Mouse (Mus musculus) heart, embryonic 12.5 days (tissue): ENCODE measurements at regions not wholly inside any gene's neighbourhood (a gene's known extent, or its start where the extent isn't known, plus 50 kb on each side); places are given as distances from the start of the nearest gene placed in this dataset.
"Not testable (repeated sequence)": the region's sequence is repeated elsewhere in the genome, so short reads cannot be mapped to it uniquely, and the experiment has no call there.

Source experiments
- ATAC-seq: fragments of 200-750 bp; cut with Nextera tagmentation; 2 replicates; pipeline ENCODE4 v1.8.0; 2017; ENCODE audit warnings: moderate TSS enrichment, moderate library complexity; ENCODE audit not compliant: insufficient number of reproducible peaks, low FRiP score
- H3K27ac ChIP-seq: fragments of 300-500 bp; sonication (generic); 2 replicates; pipeline ENCODE4 v1.5.1; 2016; ENCODE audit warnings: mild to moderate bottlenecking, moderate library complexity; ENCODE audit not compliant: poor library complexity, severe bottlenecking
- H3K27me3 ChIP-seq: fragments of 300-500 bp; sonication (generic); replicated peaks from 2 replicates; pipeline ENCODE4 v1.6.1; 2016; ENCODE audit warnings: mild to moderate bottlenecking, moderate library complexity
- H3K36me3 ChIP-seq: fragments of 300-500 bp; sonication (generic); 2 replicates; pipeline ENCODE4 v1.6.1; 2016; ENCODE audit warnings: mild to moderate bottlenecking, moderate library complexity
- H3K4me1 ChIP-seq: fragments of 300-500 bp; sonication (generic); replicated peaks from 2 replicates; pipeline ENCODE4 v1.6.1; 2016; ENCODE audit warnings: mild to moderate bottlenecking
- H3K4me2 ChIP-seq: fragments of 300-500 bp; sonication (generic); 2 replicates; pipeline ENCODE4 v1.6.1; 2016; ENCODE audit warnings: mild to moderate bottlenecking, moderate library complexity
- H3K4me3 ChIP-seq: fragments of 300-500 bp; sonication (generic); 2 replicates; pipeline ENCODE4 v1.5.1; 2016; ENCODE audit warnings: mild to moderate bottlenecking
- H3K9ac ChIP-seq: fragments of 300-500 bp; sonication (generic); 2 replicates; pipeline ENCODE4 v1.6.1; 2016; ENCODE audit warnings: mild to moderate bottlenecking, moderate library complexity
- H3K9me3 ChIP-seq: fragments of 300-500 bp; sonication (generic); replicated peaks from 2 replicates; pipeline ENCODE4 v1.6.1; 2016; ENCODE audit warnings: mild to moderate bottlenecking, moderate library complexity
- WGBS: fragments of 180-500 bp; shearing (Covaris S2); methylation state at CpG from one replicate; pipeline ENCODE4 v1.1.7; 2016; 5-methylcytosine and 5-hydroxymethylcytosine counted together

- Histone ChIP-seq H3K36me3 (no peaks in the 10 kb centered on the region), H3K9ac (no peak overlapping the region), H3K4me2 (no peak overlapping the region), H3K4me1 (no peaks in the 10 kb centered on the region), H3K4me3 (no peak overlapping the region), H3K9me3 (no peaks in the 10 kb centered on the region), H3K27ac (no peak overlapping the region), H3K27me3 (no peaks in the 10 kb centered on the region)
- WGBS: 66% methylated on average over 1 of the region's 1 CpGs
- ATAC-seq: no peak
These were observed 358.0 kb upstream of the Zfp960 start for GRCm38 (mm10) chr17:16705890-16706289.

GRCm38 (mm10) chr17:16726904-16727303 lies 337.0 kb upstream of the Zfp960 start:
- Histone ChIP-seq H3K27ac (no peak overlapping the region), H3K9me3 (peaks cover 16% of the 10 kb centered on the region), H3K4me1 (no peaks in the 10 kb centered on the region), H3K4me3 (no peak overlapping the region), H3K4me2 (no peak overlapping the region), H3K9ac (no peak overlapping the region), H3K27me3 (no peaks in the 10 kb centered on the region), H3K36me3 (no peaks in the 10 kb centered on the region)
- no peak for ATAC-seq
- WGBS: 84% methylated on average over 2 of the region's 2 CpGs

GRCm38 (mm10) chr17:16753090-16753489 lies 310.8 kb upstream of the Zfp960 start:
- no peaks in the 10 kb centered on the region for H3K9me3 ChIP-seq
- 74% methylated on average over 4 of the region's 4 CpGs for WGBS
- H3K4me1 ChIP-seq: no peaks in the 10 kb centered on the region
- H3K4me2 ChIP-seq: no peak overlapping the region
- H3K27ac ChIP-seq: no peak overlapping the region
- H3K36me3 ChIP-seq: no peaks in the 10 kb centered on the region
- ATAC-seq: no peak
- no peak overlapping the region for H3K4me3 ChIP-seq
- H3K9ac ChIP-seq: no peak overlapping the region
- H3K27me3 ChIP-seq: no peaks in the 10 kb centered on the region

- H3K9ac ChIP-seq, H3K4me1 ChIP-seq, H3K4me3 ChIP-seq, H3K4me2 ChIP-seq, H3K36me3 ChIP-seq, H3K27ac ChIP-seq, ATAC-seq, H3K9me3 ChIP-seq, H3K27me3 ChIP-seq: not testable (repeated sequence)
- 78% methylated on average over 7 of the region's 7 CpGs for WGBS
These were observed 293.3 kb upstream of the Zfp960 start for GRCm38 (mm10) chr17:16770587-16770986.

GRCm38 (mm10) chr17:16798316-16798715 lies 265.6 kb upstream of the Zfp960 start:
- H3K27ac ChIP-seq: no peak overlapping the region
- H3K9me3 ChIP-seq: no peaks in the 10 kb centered on the region
- ATAC-seq: no peak
- H3K4me1 ChIP-seq: no peaks in the 10 kb centered on the region
- H3K36me3 ChIP-seq: no peaks in the 10 kb centered on the region
- H3K27me3 ChIP-seq: no peaks in the 10 kb centered on the region
- WGBS: 87% methylated on average over 5 of the region's 5 CpGs
- no peak overlapping the region for H3K4me3 ChIP-seq
- H3K4me2 ChIP-seq: no peak overlapping the region
- H3K9ac ChIP-seq: no peak overlapping the region

GRCm38 (mm10) chr17:16804986-16805385 lies 258.9 kb upstream of the Zfp960 start:
- Histone ChIP-seq H3K4me3 (no peak overlapping the region), H3K36me3 (no peaks in the 10 kb centered on the region), H3K27ac (no peak overlapping the region), H3K9ac (no peak overlapping the region), H3K27me3 (no peaks in the 10 kb centered on the region), H3K4me2 (no peak overlapping the region), H3K9me3 (no peaks in the 10 kb centered on the region), H3K4me1 (no peaks in the 10 kb centered on the region)
- no peak for ATAC-seq
- 9% methylated on average over 3 of the region's 3 CpGs for WGBS

GRCm38 (mm10) chr17:16818421-16818820 lies 245.5 kb upstream of the Zfp960 start:
- 37% methylated on average over 3 of the region's 3 CpGs for WGBS
- H3K4me2 ChIP-seq: no peak overlapping the region
- H3K27me3 ChIP-seq: no peaks in the 10 kb centered on the region
- ATAC-seq: no peak
- H3K36me3 ChIP-seq: no peaks in the 10 kb centered on the region
- H3K27ac ChIP-seq: no peak overlapping the region
- no peak overlapping the region for H3K4me3 ChIP-seq
- H3K9ac ChIP-seq: no peak overlapping the region
- H3K9me3 ChIP-seq: no peaks in the 10 kb centered on the region
- no peaks in the 10 kb centered on the region for H3K4me1 ChIP-seq

GRCm38 (mm10) chr17:16821716-16822115 lies 242.2 kb upstream of the Zfp960 start:
- H3K4me2 ChIP-seq: no peak overlapping the region
- no peak overlapping the region for H3K4me3 ChIP-seq
- no peaks in the 10 kb centered on the region for H3K4me1 ChIP-seq
- no peak overlapping the region for H3K9ac ChIP-seq
- H3K27ac ChIP-seq: no peak overlapping the region
- ATAC-seq: no peak
- no peaks in the 10 kb centered on the region for H3K9me3 ChIP-seq
- WGBS: 60% methylated on average over 3 of the region's 3 CpGs
- H3K36me3 ChIP-seq: no peaks in the 10 kb centered on the region
- no peaks in the 10 kb centered on the region for H3K27me3 ChIP-seq

- Histone ChIP-seq H3K4me2 (no peak overlapping the region), H3K4me1 (no peaks in the 10 kb centered on the region), H3K27me3 (no peaks in the 10 kb centered on the region), H3K27ac (no peak overlapping the region), H3K36me3 (no peaks in the 10 kb centered on the region), H3K4me3 (no peak overlapping the region), H3K9me3 (0 out of 2 replicates have a peak, but pooled peaks cover 2% of the 10 kb centered on the region), H3K9ac (no peak overlapping the region)
- WGBS: 86% methylated on average over 4 of the region's 4 CpGs
- ATAC-seq: no peak
These were observed 224.8 kb upstream of the Zfp960 start for GRCm38 (mm10) chr17:16839152-16839551.

GRCm38 (mm10) chr17:16860771-16861170 lies 203.1 kb upstream of the Zfp960 start:
- no peaks in the 10 kb centered on the region for H3K36me3 ChIP-seq
- H3K4me3 ChIP-seq: no peak overlapping the region
- no peaks in the 10 kb centered on the region for H3K9me3 ChIP-seq
- 67% methylated on average over 1 of the region's 1 CpGs for WGBS
- ATAC-seq: no peak
- no peaks in the 10 kb centered on the region for H3K27me3 ChIP-seq
- no peak overlapping the region for H3K9ac ChIP-seq
- H3K27ac ChIP-seq: no peak overlapping the region
- no peak overlapping the region for H3K4me2 ChIP-seq
- no peaks in the 10 kb centered on the region for H3K4me1 ChIP-seq

GRCm38 (mm10) chr17:16900791-16901190 lies 163.1 kb upstream of the Zfp960 start:
- H3K27me3 ChIP-seq: no peaks in the 10 kb centered on the region
- H3K9ac ChIP-seq: no peak overlapping the region
- no peak overlapping the region for H3K4me3 ChIP-seq
- H3K27ac ChIP-seq: no peak overlapping the region
- H3K9me3 ChIP-seq: peaks cover 7% of the 10 kb centered on the region
- no peak overlapping the region for H3K4me2 ChIP-seq
- no peaks in the 10 kb centered on the region for H3K4me1 ChIP-seq
- WGBS: 66% methylated on average over 2 of the region's 2 CpGs
- no peaks in the 10 kb centered on the region for H3K36me3 ChIP-seq
- ATAC-seq: no peak

- no peak for ATAC-seq
- H3K4me2 ChIP-seq: no peak overlapping the region
- H3K36me3 ChIP-seq: no peaks in the 10 kb centered on the region
These were observed 145.7 kb upstream of the Zfp960 start for GRCm38 (mm10) chr17:16918191-16918590.

More at GRCm38 (mm10) chr17:16918191-16918590, 145.7 kb upstream of the Zfp960 start:
- WGBS: 77% methylated on average over 2 of the region's 2 CpGs
- H3K4me3 ChIP-seq: no peak overlapping the region
- H3K4me1 ChIP-seq: no peaks in the 10 kb centered on the region
- no peak overlapping the region for H3K9ac ChIP-seq
- H3K27ac ChIP-seq: no peak overlapping the region
- H3K27me3 ChIP-seq: no peaks in the 10 kb centered on the region
- H3K9me3 ChIP-seq: 0 out of 2 replicates have a peak, but pooled peaks cover 2% of the 10 kb centered on the region
